Mouse (Mus musculus): ENCODE measurements at regions not wholly inside any gene's neighbourhood (a gene's known extent, or its start where the extent isn't known, plus 50 kb on each side); places are given as distances from the start of the nearest gene placed in this dataset.

DNA sequence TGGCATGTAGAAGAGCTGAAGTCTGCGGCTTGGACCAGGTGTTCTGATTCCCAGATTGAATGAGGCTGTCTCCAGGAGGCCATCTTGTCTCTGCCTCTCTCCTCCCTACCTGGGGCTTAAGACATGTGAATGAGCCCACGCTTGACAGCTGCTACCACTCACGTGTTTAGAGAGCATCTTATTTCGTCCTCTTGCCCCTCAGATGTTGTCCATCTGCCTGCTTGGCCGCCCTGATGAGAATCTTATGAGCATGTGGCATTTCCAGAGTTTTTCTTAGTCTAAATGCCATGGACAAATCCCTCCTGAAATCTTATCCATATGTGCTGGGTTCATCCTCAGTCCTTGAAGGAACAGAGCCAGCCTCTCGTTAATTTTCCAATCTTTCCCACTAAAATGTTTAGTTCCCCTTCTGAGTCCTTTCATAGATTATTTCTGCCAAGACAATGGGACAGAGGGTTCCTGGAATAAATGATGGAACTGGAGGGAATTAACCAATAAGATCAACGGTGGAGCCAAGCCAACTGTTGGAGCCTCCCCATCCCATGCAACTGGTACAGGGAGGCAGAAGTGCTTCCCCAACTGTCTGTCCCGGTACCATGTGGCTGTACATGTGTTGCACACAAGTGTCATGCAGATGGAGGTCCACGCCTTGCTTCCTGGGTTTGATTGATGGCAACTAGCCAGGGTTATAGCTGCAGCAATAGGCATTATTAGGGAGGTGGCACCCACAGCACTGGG lies 89.2 kb upstream of the Irf2bp2 start:
- TF ChIP-seq CTCF (IDR thresholded peaks at IDR 0.05; ENCODE audit: control insufficient read depth, insufficient read depth, low read length) (no peak), POLR2A (IDR thresholded peaks at IDR 0.05; ENCODE audit: borderline replicate concordance, control insufficient read depth, low read depth, low read length) (no peak)
- no peak overlapping the region for H3K4me3 ChIP-seq (replicated peaks; ENCODE audit: control insufficient read depth, low read depth, low read length)
- WGBS: 73% methylated on average over 9 of the region's 9 CpGs
- H3K4me1 ChIP-seq (ENCODE audit: control insufficient read depth, insufficient read depth, low read length): peaks cover 5% of the 10 kb centered on the region; the same call in 1 of the 2 replicates
- H3K27ac ChIP-seq (ENCODE audit: control insufficient read depth, insufficient read depth, low read depth, low read length, poor library complexity): no peak overlapping the region

DNA sequence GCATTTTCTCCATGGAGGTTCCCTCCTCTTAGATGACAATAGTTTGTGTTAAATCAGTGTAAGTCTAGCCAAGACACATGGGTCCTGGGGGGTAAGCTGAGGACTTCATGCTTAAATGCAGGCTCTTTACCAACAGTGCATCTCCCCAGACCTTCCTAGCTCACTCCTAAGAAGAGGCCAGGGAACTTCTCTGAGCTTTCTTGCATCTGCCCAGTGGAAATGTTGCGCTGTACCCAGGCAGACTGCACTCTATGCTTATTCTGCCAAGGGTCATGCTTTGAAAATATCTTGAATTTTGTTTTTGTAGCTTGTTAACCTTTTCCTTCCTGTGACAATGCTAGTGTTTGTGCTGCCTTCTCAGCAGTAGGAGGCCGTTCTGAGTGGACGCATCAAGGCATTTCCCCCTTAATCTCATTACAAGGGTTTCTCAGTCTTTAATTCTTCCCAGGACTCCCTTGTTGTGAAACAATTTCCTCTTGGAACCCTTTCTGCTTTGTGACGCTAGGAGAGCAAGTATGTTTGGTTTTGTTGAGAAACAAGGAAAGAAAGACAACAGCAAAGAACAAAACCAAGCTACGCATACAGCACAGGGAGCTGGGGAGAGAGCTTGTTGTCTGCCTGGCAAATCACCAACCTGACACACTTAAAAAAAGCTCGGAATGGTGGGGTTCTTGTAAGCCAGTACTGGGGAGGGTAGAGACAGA lies 88.3 kb upstream of the Irf2bp2 start:
- no peak overlapping the region for H3K4me3 ChIP-seq (replicated peaks; ENCODE audit: control insufficient read depth, low read depth, low read length)
- WGBS: 64% methylated on average over 6 of the region's 6 CpGs
- peaks cover 5% of the 10 kb centered on the region; the same call in 1 of the 2 replicates for H3K4me1 ChIP-seq (ENCODE audit: control insufficient read depth, insufficient read depth, low read length)
- TF ChIP-seq CTCF (IDR thresholded peaks at IDR 0.05; ENCODE audit: control insufficient read depth, insufficient read depth, low read length): no peak
- TF ChIP-seq POLR2A (IDR thresholded peaks at IDR 0.05; ENCODE audit: borderline replicate concordance, control insufficient read depth, low read depth, low read length): no peak
- H3K27ac ChIP-seq (ENCODE audit: control insufficient read depth, insufficient read depth, low read depth, low read length, poor library complexity): no peak overlapping the region

DNA sequence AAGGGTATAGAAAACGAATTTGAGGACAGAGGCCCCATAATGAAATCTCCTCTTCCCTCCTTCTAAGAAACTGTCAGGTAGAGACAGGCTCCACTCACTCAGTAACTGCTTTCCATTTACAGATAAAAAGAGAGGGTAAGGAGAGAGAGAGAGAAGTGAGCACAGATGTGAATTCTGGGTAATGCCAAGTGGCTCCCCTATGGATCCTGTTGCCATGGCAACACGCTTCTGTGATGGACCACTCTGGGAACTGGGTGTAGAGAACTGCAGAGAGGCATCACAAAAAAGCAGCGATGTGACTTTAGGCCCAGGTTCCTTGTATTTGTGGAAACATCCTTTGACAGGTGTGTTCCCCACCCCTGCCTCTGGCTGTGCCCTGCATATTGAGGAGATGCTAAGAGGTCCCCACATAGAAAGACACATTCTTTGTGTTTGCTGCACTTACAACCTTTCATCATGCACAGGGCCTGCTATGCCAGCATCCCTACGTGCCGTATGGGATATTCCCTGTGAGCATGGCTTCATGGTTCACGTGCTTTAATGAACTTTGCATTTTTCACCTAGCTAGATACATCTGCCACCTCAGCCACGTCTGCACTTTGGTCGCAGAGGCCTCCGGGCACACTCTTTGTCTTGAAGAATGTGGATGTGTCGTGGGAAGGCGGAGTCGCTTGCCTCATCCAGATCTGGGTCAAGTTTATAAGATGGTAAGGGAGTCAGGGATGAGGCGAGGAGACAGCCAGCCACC lies 84.4 kb upstream of the Irf2bp2 start:
- no peak overlapping the region for H3K27ac ChIP-seq (ENCODE audit: control insufficient read depth, insufficient read depth, low read depth, low read length, poor library complexity)
- no peak overlapping the region for H3K4me3 ChIP-seq (replicated peaks; ENCODE audit: control insufficient read depth, low read depth, low read length)
- H3K4me1 ChIP-seq (ENCODE audit: control insufficient read depth, insufficient read depth, low read length): peaks cover under 1% of the 10 kb centered on the region; the same call in 1 of the 2 replicates
- WGBS: 82% methylated on average over 13 of the region's 13 CpGs
- TF ChIP-seq CTCF (IDR thresholded peaks at IDR 0.05; ENCODE audit: control insufficient read depth, insufficient read depth, low read length): no peak
- no peak for TF ChIP-seq POLR2A (IDR thresholded peaks at IDR 0.05; ENCODE audit: borderline replicate concordance, control insufficient read depth, low read depth, low read length)

DNA sequence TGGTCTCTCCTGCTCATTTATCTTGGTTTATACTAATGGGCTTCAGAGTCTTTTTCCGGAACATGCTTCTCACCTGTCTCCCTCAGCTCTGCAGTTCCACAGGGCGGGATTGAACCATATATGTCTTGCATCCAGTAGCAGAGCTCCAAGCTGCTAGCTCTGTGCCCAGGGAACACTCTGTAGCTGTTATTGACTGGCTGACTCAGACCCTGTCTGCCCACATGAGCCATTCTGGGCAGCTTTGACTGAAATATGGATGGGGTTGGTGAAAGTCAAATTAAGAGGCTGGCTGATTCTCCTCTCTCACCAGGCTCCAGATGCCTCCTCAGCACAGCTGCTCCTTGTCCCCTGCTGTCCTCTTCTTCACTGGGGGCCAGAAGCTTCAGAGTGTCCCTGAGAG lies 81.4 kb upstream of the Irf2bp2 start:
- no peak overlapping the region for H3K4me3 ChIP-seq (replicated peaks; ENCODE audit: control insufficient read depth, low read depth, low read length)
- TF ChIP-seq CTCF (IDR thresholded peaks at IDR 0.05; ENCODE audit: control insufficient read depth, insufficient read depth, low read length) (no peak), POLR2A (IDR thresholded peaks at IDR 0.05; ENCODE audit: borderline replicate concordance, control insufficient read depth, low read depth, low read length) (no peak)
- no peaks in the 10 kb centered on the region; the same call in 1 of the 2 replicates for H3K4me1 ChIP-seq (ENCODE audit: control insufficient read depth, insufficient read depth, low read length)
- WGBS: 84% methylated on average over 2 of the region's 2 CpGs
- no peak overlapping the region for H3K27ac ChIP-seq (ENCODE audit: control insufficient read depth, insufficient read depth, low read depth, low read length, poor library complexity)

DNA sequence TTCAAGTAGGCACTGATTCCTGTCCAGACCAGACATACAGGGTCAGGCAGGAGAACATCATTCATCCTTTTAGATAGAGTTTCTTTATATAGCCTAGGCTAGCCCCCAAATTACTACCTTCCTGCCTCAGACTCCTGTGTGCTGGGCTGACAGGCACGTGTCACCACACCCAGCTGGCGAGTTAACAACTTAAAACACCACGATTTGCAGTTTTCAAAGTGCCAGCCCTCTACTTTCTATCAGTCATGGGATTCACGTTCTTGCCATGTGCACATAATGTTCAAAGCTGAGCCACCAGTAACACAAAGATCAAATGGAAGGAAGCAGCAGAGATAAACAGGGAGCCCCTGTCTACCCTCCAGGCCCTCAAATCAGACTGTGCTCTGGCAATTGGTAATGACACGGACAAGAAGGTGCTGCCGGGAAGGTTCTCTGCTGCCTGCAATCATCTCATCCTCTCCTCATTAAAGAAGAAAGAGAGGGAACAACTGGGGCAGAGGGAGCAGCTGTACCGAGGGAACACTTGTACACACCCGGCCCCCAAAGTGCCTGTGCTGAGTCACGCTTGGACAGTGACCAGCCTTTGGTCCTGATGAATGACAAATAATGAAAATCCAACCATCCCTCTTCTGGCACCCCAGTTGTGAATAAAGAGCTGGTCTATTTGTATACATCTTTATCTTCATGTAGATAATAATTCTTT lies 79.4 kb upstream of the Irf2bp2 start:
- no peak overlapping the region for H3K4me3 ChIP-seq (replicated peaks; ENCODE audit: control insufficient read depth, low read depth, low read length)
- no peaks in the 10 kb centered on the region; the same call in 1 of the 2 replicates for H3K4me1 ChIP-seq (ENCODE audit: control insufficient read depth, insufficient read depth, low read length)
- no peak overlapping the region for H3K27ac ChIP-seq (ENCODE audit: control insufficient read depth, insufficient read depth, low read depth, low read length, poor library complexity)
- 57% methylated on average over 9 of the region's 9 CpGs for WGBS
- TF ChIP-seq POLR2A (IDR thresholded peaks at IDR 0.05; ENCODE audit: borderline replicate concordance, control insufficient read depth, low read depth, low read length): no peak
- no peak for TF ChIP-seq CTCF (IDR thresholded peaks at IDR 0.05; ENCODE audit: control insufficient read depth, insufficient read depth, low read length)

DNA sequence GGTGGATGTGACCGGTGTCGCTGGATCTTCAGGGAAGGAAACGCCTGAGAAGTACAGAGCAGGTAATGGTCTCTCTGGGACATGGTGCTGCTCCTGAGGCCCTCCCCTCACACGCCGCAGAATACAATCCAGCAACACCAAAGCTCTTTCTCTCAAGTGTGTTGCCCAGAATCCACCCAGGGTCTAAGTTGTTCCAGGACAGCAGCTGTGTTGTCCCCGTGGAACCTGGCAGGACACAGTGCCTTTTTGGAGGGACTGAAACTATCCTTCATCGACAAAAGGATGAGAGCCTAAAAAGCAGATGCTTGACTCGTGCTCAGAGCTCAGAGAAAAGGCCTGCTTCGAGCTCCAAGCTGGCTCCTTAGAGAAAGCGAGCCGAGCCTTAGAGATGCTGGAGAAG lies 77.8 kb upstream of the Irf2bp2 start:
- WGBS: 89% methylated on average over 11 of the region's 11 CpGs
- TF ChIP-seq POLR2A (IDR thresholded peaks at IDR 0.05; ENCODE audit: borderline replicate concordance, control insufficient read depth, low read depth, low read length) (no peak), CTCF (IDR thresholded peaks at IDR 0.05; ENCODE audit: control insufficient read depth, insufficient read depth, low read length) (no peak)
- no peak overlapping the region for H3K4me3 ChIP-seq (replicated peaks; ENCODE audit: control insufficient read depth, low read depth, low read length)
- no peak overlapping the region for H3K27ac ChIP-seq (ENCODE audit: control insufficient read depth, insufficient read depth, low read depth, low read length, poor library complexity)
- peaks cover 4% of the 10 kb centered on the region for H3K4me1 ChIP-seq (ENCODE audit: control insufficient read depth, insufficient read depth, low read length)

DNA sequence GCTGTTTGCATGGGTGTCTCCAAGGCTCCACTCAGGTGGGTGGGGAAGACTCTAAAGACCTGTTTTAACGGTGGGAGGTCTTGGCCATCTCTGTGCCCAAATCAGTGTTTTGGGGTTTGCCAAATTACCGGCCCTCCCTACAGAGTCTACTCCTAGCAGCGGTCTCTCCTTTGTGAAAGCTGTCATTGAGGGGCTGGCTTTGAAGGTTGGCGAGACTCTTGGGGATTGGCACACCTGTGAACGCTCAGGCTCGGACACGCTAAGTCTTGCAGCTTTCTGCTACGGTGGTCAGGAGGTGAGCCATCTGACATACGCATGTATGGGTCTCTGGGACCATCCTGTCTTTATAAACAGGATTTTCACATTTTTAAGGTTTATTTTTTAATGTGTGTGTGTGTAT lies 76.1 kb upstream of the Irf2bp2 start:
- Histone ChIP-seq H3K27ac (ENCODE audit: control insufficient read depth, insufficient read depth, low read depth, low read length, poor library complexity) (no peak overlapping the region), H3K4me1 (ENCODE audit: control insufficient read depth, insufficient read depth, low read length) (peaks cover 4% of the 10 kb centered on the region), H3K4me3 (replicated peaks; ENCODE audit: control insufficient read depth, low read depth, low read length) (no peak overlapping the region)
- TF ChIP-seq POLR2A (IDR thresholded peaks at IDR 0.05; ENCODE audit: borderline replicate concordance, control insufficient read depth, low read depth, low read length) (no peak), CTCF (IDR thresholded peaks at IDR 0.05; ENCODE audit: control insufficient read depth, insufficient read depth, low read length) (no peak)
- WGBS: 94% methylated on average over 9 of the region's 9 CpGs

All from bone marrow, adult 2 months (tissue).